ENCODE assay signal across 8 mouse cellular contexts in the genomic region with DNA sequence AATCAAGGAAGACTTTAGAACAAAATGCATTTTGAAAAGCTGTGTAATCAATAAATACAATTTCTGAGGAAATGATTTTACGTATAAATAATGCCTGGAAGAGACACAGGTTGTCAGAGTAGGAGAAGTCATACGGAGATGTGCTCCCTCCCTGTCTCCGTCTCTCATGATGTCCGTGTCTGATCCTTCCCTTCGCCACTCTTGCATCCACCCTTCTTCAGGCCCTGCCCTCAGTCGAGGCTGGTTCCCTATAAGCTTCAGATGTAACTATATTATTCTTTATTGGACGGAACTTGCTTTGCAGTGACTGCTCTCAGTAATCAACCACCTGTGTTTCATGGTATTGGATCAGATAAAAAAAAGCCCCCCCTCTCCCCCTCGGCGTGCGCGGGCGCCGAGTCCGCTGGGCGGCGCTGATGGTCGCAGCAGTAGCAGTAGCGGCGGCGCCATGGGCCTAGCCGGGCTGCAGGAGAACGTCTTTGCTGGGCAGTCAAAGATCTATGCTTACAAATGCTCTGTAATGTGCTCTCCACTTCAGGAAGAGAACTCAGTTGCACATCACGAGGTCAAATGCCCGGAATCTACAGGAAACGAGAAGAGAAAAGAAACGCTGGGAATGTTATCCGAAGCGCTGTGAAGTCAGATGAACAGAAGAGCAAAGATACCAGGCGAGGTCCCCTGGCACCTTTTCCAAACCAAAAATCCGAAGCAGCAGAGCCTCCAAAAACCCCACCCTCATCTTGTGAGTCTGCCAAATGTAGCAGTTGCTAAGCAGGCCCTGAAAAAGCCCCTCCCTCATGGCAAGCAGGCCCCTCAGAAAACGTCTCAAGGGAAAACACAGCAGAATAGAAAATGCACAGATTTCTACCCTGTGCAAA. TPM values are rescaled to one million over a fixed set of nuclear protein-coding genes. Genes with fewer than 3 reads are reported as not detected.
A peak's percentile ranks its signal among the peaks of the same experiment; 100 is the strongest.
DNase-seq lines count a peak whose midpoint lies in the region; ATAC-seq and TF ChIP-seq lines count a peak whose summit lies in the region.

No protein-coding gene starts in this region.

- peak; percentile 41 for TF ChIP-seq CTCF in liver, embryonic 14.5 days (IDR thresholded peaks at IDR 0.05; ENCODE audit: low read depth)

- peak overlapping the region; percentile 56 for H3K4me2 ChIP-seq in hindbrain, embryonic 15.5 days
- H3K4me2 ChIP-seq in liver, embryonic 14.5 days (ENCODE audit: low read depth): peak overlapping the region; percentile 34
- H3K4me2 ChIP-seq in neural tube, embryonic 15.5 days: peak overlapping the region; percentile 56

- H3K4me1 ChIP-seq in hindbrain, embryonic 15.5 days (replicated peaks): peaks cover 14% of the 10 kb centered on the region
- H3K4me1 ChIP-seq in liver, embryonic 14.5 days (replicated peaks; ENCODE audit: control insufficient read depth in 2 of 2, insufficient read depth in 2 of 2, low read length in 1 of 2): peaks cover 0 to 10% of the 10 kb centered on the region in 2 experiments; a peak in 3 of 4 replicates
- peaks cover 12% of the 10 kb centered on the region for H3K4me1 ChIP-seq in neural tube, embryonic 15.5 days

- TF ChIP-seq EP300 in liver, embryonic 14.5 days (IDR thresholded peaks at IDR 0.05; ENCODE audit: low read depth): no peak

- H3K9me3 ChIP-seq in hindbrain, embryonic 15.5 days: no peaks in the 10 kb centered on the region
- H3K9me3 ChIP-seq in liver, embryonic 14.5 days (ENCODE audit: control insufficient read depth, low read length): no peaks in the 10 kb centered on the region
- no peaks in the 10 kb centered on the region for H3K9me3 ChIP-seq in neural tube, embryonic 15.5 days (replicated peaks)

- peak overlapping the region; percentile 77 for H3K27ac ChIP-seq in hindbrain, embryonic 15.5 days (replicated peaks)
- H3K27ac ChIP-seq in liver, embryonic 14.5 days: no peak overlapping the region
- H3K27ac ChIP-seq in neural tube, embryonic 15.5 days (replicated peaks): peak overlapping the region; percentile 54

- 0 out of 2 replicates have a peak, but pooled peaks cover 3% of the 10 kb centered on the region for H3K27me3 ChIP-seq in hindbrain, embryonic 15.5 days
- no peaks in the 10 kb centered on the region for H3K27me3 ChIP-seq in liver, embryonic 14.5 days (ENCODE audit: control insufficient read depth, insufficient read depth, low read length)
- no peaks in the 10 kb centered on the region for H3K27me3 ChIP-seq in neural tube, embryonic 15.5 days (replicated peaks)

- peak overlapping the region; percentile 33 for H3K4me3 ChIP-seq in hindbrain, embryonic 15.5 days
- H3K4me3 ChIP-seq in liver, embryonic 14.5 days (ENCODE audit: insufficient read depth in 1 of 2, low read depth in 2 of 2, low read length in 2 of 2): no peak overlapping the region
- H3K4me3 ChIP-seq in neural tube, embryonic 15.5 days (replicated peaks): peak overlapping the region; percentile 31

- 6% methylated on average over 31 of the region's 31 CpGs for WGBS in hindbrain, embryonic 15.5 days
- 14% methylated on average over 31 of the region's 31 CpGs for WGBS in liver, embryonic 14.5 days (ENCODE audit: insufficient replicate concordance)
- 8% methylated on average over 31 of the region's 31 CpGs for WGBS in neural tube, embryonic 15.5 days

- peak; percentile 79; the same call in 1 of the 2 replicates for ATAC-seq in hindbrain, embryonic 15.5 days (ENCODE audit: low FRiP score, low read depth)
- ATAC-seq in liver, embryonic 14.5 days (ENCODE audit: insufficient read depth): no peak
- ATAC-seq in neural tube, embryonic 15.5 days (ENCODE audit: low FRiP score): peak; percentile 74; the same call in 1 of the 2 replicates

- H3K9ac ChIP-seq in hindbrain, embryonic 15.5 days: peak overlapping the region; percentile 34; the same call in 1 of the 2 replicates
- H3K9ac ChIP-seq in liver, embryonic 14.5 days (replicated peaks): no peak overlapping the region
- H3K9ac ChIP-seq in neural tube, embryonic 15.5 days (replicated peaks): 0 out of 2 replicates have a peak overlapping the region, but pooled peaks have one; percentile 36

- no peaks in the 10 kb centered on the region for H3K36me3 ChIP-seq in hindbrain, embryonic 15.5 days
- no peaks in the 10 kb centered on the region for H3K36me3 ChIP-seq in liver, embryonic 14.5 days (replicated peaks; ENCODE audit: control insufficient read depth, insufficient read depth, low read depth)
- H3K36me3 ChIP-seq in neural tube, embryonic 15.5 days: no peaks in the 10 kb centered on the region

- DNase-seq in left cerebral cortex, adult 18-20 months (ENCODE audit: low spot score in 2 of 2): peak; percentile 7 to 25
- no peak for DNase-seq in left cerebral cortex, adult 11 months (ENCODE audit: low spot score)
- peak; percentile 50 for DNase-seq in brain, embryonic 18.5 days (ENCODE audit: low read depth, low spot score)
- peak; percentile 18 for DNase-seq in fibroblast of lung, adult 2 months (ENCODE audit: low read depth)
- DNase-seq in liver, embryonic 14.5 days (ENCODE audit: low read depth in 3 of 3, low spot score in 3 of 3): no peak
- DNase-seq in adipocyte (ENCODE audit: low spot score): no peak

RNA-seq across cellular contexts. Expression of a gene that starts 19.8 kb away (rescaled TPM):
- total RNA-seq in left cerebral cortex, adult 18-20 months (2021): 1 to 10 TPM; 2.4 to 4.2 TPM
- polyA plus RNA-seq in hindbrain, embryonic 15.5 days (2015; fragmentation: Nextera tagmentation; extraction: Ambion mirVana): 1.5 and 1.9 TPM in 2 replicates
- 0.31 and 0.54 TPM in 2 replicates for polyA plus RNA-seq in liver, embryonic 14.5 days (2012; rRNA removed)
- 0.81 and 0.84 TPM in 2 replicates for polyA plus RNA-seq in liver, embryonic 14.5 days (2014; fragmentation: Nextera tagmentation; extraction: Ambion mirVana)
- 1.9 and 2.1 TPM in 2 replicates for polyA plus RNA-seq in neural tube, embryonic 15.5 days (2015; fragmentation: Nextera tagmentation; extraction: Ambion mirVana)

RNA-seq across cellular contexts. Expression of a gene that starts 20.7 kb away (rescaled TPM):
- total RNA-seq in left cerebral cortex, adult 18-20 months (2021): under 1 TPM; 0.21 to 0.28 TPM
- polyA plus RNA-seq in hindbrain, embryonic 15.5 days (2015; fragmentation: Nextera tagmentation; extraction: Ambion mirVana): 2.6 and 3.6 TPM in 2 replicates
- 1.8 and 3.8 TPM in 2 replicates for polyA plus RNA-seq in liver, embryonic 14.5 days (2012; rRNA removed)
- 5.6 and 5.7 TPM in 2 replicates for polyA plus RNA-seq in liver, embryonic 14.5 days (2014; fragmentation: Nextera tagmentation; extraction: Ambion mirVana)
- polyA plus RNA-seq in neural tube, embryonic 15.5 days (2015; fragmentation: Nextera tagmentation; extraction: Ambion mirVana): 1.7 and 5.6 TPM in 2 replicates

RNA-seq across cellular contexts. Expression of a gene that starts 49.7 kb away (rescaled TPM):
- total RNA-seq in left cerebral cortex, adult 18-20 months (2021): under 1 TPM; 0.80 to 0.81 TPM
- polyA plus RNA-seq in hindbrain, embryonic 15.5 days (2015; fragmentation: Nextera tagmentation; extraction: Ambion mirVana): 0.25 and 0.41 TPM in 2 replicates
- 0.09 and 0.18 TPM in 2 replicates for polyA plus RNA-seq in liver, embryonic 14.5 days (2012; rRNA removed)
- 0.22 and 0.37 TPM in 2 replicates for polyA plus RNA-seq in liver, embryonic 14.5 days (2014; fragmentation: Nextera tagmentation; extraction: Ambion mirVana)
- 0.22 and 1.4 TPM in 2 replicates for polyA plus RNA-seq in neural tube, embryonic 15.5 days (2015; fragmentation: Nextera tagmentation; extraction: Ambion mirVana)

Comparison
In these comparisons a context has a peak if more than half of its experiments do, and no peak if none do; other contexts are left out.
1. DNase-seq: peak in left cerebral cortex, adult 18-20 months (2 of 2), brain, embryonic 18.5 days (single experiment) and fibroblast of lung, adult 2 months (single experiment); none in left cerebral cortex, adult 11 months (single experiment), liver, embryonic 14.5 days (0 of 3) and adipocyte (single experiment).
2. H3K4me3 ChIP-seq: peak in hindbrain, embryonic 15.5 days (single experiment) and neural tube, embryonic 15.5 days (single experiment); none in liver, embryonic 14.5 days (0 of 2).
3. Peak in every context shown above with its lines, with median percentiles within 50 percentile points of each other: H3K4me2 ChIP-seq.